Mouse (Mus musculus) forebrain, embryonic 16.5 days (tissue): ENCODE data around the gene Ezh1. TPM values are rescaled to one million over a fixed set of nuclear protein-coding genes. Genes with fewer than 3 reads are reported as not detected.
A peak's percentile ranks its signal among the peaks of the same experiment; 100 is the strongest.
"Not testable (repeated sequence)": the region's sequence is repeated elsewhere in the genome, so short reads cannot be mapped to it uniquely, and the experiment has no call there.

ENCODE experiments used
- ATAC-seq: fragments of 200-750 bp; cut with Nextera tagmentation; 2 replicates; pipeline ENCODE4 v1.8.0; 2017; ENCODE audit warnings: mild to moderate bottlenecking, moderate library complexity
- H3K27ac ChIP-seq: fragments of 300-500 bp; sonication (generic); 2 replicates; pipeline ENCODE4 v1.5.1; 2014; ENCODE audit warnings: low read length, control low read depth
- H3K27me3 ChIP-seq: fragments of 300-500 bp; sonication (generic); replicated peaks from 2 replicates; pipeline ENCODE4 v1.6.1; 2014; ENCODE audit warnings: low read length; ENCODE audit not compliant: control insufficient read depth, insufficient read depth
- H3K36me3 ChIP-seq: fragments of 300-500 bp; sonication (generic); 2 replicates; pipeline ENCODE4 v1.6.1; 2014; ENCODE audit not compliant: control insufficient read depth, insufficient read depth
- H3K4me1 ChIP-seq: fragments of 300-500 bp; sonication (generic); replicated peaks from 2 replicates; pipeline ENCODE4 v1.6.1; 2014; ENCODE audit warnings: low read length; ENCODE audit not compliant: control insufficient read depth, insufficient read depth
- H3K4me2 ChIP-seq: fragments of 300-500 bp; sonication (generic); 2 replicates; pipeline ENCODE4 v1.6.1; 2014; ENCODE audit warnings: mild to moderate bottlenecking, low read length, control low read depth
- H3K4me3 ChIP-seq: fragments of 300-500 bp; sonication (generic); replicated peaks from 2 replicates; pipeline ENCODE4 v1.5.1; 2014; ENCODE audit warnings: mild to moderate bottlenecking, low read length, control low read depth
- H3K9ac ChIP-seq: fragments of 300-500 bp; sonication (generic); replicated peaks from 2 replicates; pipeline ENCODE4 v1.6.1; 2014; ENCODE audit warnings: low read depth, low read length, control low read depth
- H3K9me3 ChIP-seq: fragments of 300-500 bp; sonication (generic); 2 replicates; pipeline ENCODE4 v1.6.1; 2016; ENCODE audit warnings: low read length; ENCODE audit not compliant: control insufficient read depth
- WGBS: fragments of 180-500 bp; shearing (Covaris S2); extraction: QIAGEN DNeasy Blood & Tissue Kit; methylation state at CpG from one replicate; pipeline ENCODE4 v1.1.7; 2014; 5-methylcytosine and 5-hydroxymethylcytosine counted together
- polyA plus RNA-seq: library from polyadenylated mRNA; unstranded; fragments of >200 nt; fragmentation: Nextera tagmentation; extraction: Ambion mirVana; gene quantifications from 2 replicates; pipeline ENCODE4 v1.2.1, GENCODE M21; 2015

Gene Ezh1
- polyA plus RNA-seq, 1 experiment from 2014 or later = 27.0 TPM

DNA sequence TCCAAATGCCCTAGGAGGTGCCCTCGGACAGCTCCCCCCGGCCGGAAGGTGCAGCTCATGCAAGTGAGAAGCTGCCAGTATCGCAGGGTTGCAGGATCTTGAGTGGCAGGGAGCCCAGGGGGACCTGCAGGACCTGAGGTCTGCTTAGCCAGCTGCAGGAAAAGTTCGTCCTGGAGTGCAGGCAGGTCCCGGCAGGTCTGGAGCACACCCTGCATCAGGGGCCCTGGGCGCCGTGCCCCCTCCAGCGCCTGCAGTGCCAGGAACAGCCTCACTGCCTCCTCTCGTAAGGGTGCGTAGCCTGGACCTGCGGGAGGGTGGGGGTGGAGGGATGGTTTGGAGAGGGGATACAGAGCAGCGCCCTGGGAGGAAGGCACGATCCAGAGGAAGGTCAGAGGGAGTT, 59.9 kb downstream of the Ezh1 start:
- no peak for ATAC-seq
- peaks cover 2% of the 10 kb centered on the region; the same call in 1 of the 2 replicates for H3K36me3 ChIP-seq
- H3K27me3 ChIP-seq = peaks cover 53% of the 10 kb centered on the region
- H3K27ac ChIP-seq = no peak overlapping the region
- peaks cover 27% of the 10 kb centered on the region for H3K4me1 ChIP-seq
- H3K9ac ChIP-seq = no peak overlapping the region
- H3K4me3 ChIP-seq = no peak overlapping the region
- H3K9me3 ChIP-seq = no peaks in the 10 kb centered on the region
- H3K4me2 ChIP-seq = no peak overlapping the region
- 49% methylated on average over 14 of the region's 14 CpGs for WGBS

DNA sequence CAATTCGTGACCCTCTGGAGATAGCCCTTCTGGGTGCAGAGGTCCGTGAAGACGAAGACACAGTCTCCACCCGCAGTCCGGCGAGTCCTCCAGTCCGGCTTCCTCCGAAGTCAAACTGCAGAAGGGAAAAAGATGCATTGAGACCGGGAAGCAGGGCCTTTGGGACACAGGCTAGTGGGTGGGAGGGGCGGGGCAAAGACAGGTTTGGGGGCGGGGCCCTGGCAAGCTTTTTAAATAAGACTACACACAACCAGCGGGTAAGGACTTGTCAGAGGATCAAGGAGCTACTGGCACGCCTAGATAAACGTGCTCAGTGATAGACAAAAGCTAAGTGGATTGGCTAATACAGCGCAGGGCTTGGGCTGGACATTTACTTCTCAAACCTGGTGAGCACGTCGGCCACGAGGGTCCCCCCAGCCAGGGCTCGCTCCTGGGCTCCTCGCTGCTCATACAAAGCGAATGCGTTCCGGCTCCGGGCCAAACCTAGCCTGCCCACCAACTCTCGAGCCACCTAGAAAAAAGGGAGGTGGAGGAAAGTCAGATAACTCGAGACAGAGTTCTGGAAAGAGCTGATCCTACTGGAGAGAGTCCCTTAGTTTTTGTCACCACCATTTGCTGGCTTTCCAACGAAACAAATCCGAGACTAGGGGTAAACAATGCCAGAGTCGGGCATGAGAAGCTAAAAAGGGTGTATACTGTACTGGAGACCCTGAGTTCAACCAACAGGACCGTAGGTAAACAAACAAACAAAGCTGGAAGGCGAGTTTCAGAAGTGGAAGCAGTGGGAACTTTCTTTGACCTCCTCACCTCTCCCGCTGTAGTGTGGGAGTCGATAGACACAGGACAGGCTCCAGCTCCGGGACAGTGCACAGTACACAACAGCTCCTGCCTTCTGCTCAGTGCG, 61.3 kb downstream of the Ezh1 start:
- Histone ChIP-seq H3K36me3 (peaks cover 2% of the 10 kb centered on the region; the same call in 1 of the 2 replicates), H3K27ac (no peak overlapping the region), H3K4me1 (peaks cover 17% of the 10 kb centered on the region), H3K27me3 (peaks cover 48% of the 10 kb centered on the region), H3K4me3 (no peak overlapping the region), H3K4me2 (no peak overlapping the region), H3K9ac (0 out of 2 replicates have a peak overlapping the region, but pooled peaks have one; percentile 10), H3K9me3 (no peaks in the 10 kb centered on the region)
- ATAC-seq = no peak
- 28% methylated on average over 35 of the region's 35 CpGs for WGBS

DNA sequence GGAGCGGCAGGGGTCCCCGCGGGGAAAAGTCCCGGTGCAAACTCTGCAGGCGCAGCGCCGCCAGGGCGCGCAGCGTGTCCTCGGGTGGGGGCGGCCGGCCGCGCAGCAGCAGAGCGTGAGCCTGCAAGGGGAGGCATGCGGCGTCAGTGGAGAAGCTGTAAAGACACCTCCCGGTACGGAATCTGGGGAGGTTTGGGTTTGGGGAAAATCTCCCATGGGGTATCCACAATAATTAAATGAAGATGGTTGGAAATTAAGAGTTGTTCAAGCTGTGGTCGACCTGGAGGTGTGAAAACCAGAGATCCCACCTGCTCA, 62.0 kb downstream of the Ezh1 start:
- WGBS = 18% methylated on average over 21 of the region's 21 CpGs
- peaks cover 48% of the 10 kb centered on the region for H3K27me3 ChIP-seq
- H3K4me2 ChIP-seq = peak overlapping the region; percentile 43
- no peak overlapping the region for H3K27ac ChIP-seq
- H3K4me3 ChIP-seq = peak overlapping the region; percentile 13
- 0 out of 2 replicates have a peak overlapping the region, but pooled peaks have one; percentile 10 for H3K9ac ChIP-seq
- peaks cover 11% of the 10 kb centered on the region for H3K4me1 ChIP-seq
- no peaks in the 10 kb centered on the region for H3K9me3 ChIP-seq
- H3K36me3 ChIP-seq = peaks cover 2% of the 10 kb centered on the region; the same call in 1 of the 2 replicates
- ATAC-seq = no peak

DNA sequence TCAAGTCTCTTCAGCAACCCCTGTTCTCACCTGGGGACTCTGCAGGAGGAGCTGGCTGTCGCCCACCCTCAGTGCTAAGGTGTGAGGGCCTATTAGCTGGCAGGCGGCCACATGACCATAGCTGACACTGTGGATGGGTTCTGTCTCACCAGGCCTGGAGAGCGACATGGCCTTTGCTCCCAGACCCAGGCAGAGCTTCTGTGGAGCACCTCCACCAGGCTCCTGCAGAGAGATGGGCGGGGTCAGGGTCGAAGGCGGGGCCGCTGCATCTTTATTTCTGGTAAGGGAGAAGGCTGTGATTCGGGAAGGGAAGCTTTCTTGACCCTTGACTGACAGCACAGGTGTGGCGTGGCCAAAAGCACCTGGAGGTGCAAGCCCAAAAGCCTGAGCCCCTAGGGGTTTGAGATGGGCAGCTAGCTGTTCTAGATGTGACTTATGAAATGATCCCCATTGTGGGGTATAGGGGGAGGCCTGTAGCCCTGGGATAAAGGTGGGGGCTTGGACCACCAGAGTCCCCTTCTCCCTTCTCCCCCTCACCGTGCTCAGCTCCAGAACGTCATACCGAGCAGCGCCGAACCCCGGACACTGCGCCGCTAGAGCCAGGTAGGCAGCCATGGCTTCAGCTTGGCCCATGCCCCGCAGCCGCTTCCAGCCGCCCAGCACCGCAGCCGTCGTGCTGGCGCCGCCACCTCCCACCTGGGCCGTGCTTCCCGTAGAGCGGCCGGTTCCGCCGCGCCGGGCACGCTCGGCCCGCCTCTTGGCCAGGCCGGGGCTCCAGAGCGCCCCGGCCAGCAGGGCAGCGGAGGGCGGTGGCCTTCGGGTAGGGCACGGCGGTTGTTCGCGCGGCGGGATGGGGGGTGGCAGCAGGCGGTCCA, 62.5 kb downstream of the Ezh1 start:
- Histone ChIP-seq H3K4me3 (peak overlapping the region; percentile 13), H3K4me2 (peak overlapping the region; percentile 43), H3K9ac (0 out of 2 replicates have a peak overlapping the region, but pooled peaks have one; percentile 10), H3K36me3 (peaks cover 2% of the 10 kb centered on the region; the same call in 1 of the 2 replicates), H3K4me1 (peaks cover 11% of the 10 kb centered on the region), H3K27ac (no peak overlapping the region), H3K27me3 (peaks cover 48% of the 10 kb centered on the region), H3K9me3 (no peaks in the 10 kb centered on the region)
- 18% methylated on average over 49 of the region's 49 CpGs for WGBS
- no peak for ATAC-seq

DNA sequence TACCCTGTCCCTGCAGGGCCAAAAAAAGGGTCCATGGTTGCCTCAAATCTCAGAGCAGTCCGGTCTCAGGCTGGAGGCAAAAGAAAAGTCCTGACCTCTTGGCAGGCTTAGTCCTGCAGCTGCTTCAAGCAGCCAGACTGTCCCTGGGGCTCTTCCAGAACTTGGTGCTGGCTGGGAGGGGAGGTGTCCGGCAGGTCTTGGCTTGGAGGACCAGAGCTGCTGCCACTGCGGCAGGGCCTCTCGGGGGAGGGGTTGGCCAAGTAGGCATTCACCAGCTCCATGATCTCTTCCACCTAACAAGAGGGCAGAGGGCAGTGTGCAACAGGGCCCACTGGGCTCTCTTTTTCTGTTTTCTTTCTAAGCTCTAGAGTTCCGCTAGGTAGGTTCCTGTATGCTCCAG, 63.5 kb downstream of the Ezh1 start:
- Histone ChIP-seq H3K4me3 (no peak overlapping the region), H3K27ac (no peak overlapping the region), H3K36me3 (peaks cover 2% of the 10 kb centered on the region; the same call in 1 of the 2 replicates), H3K9me3 (no peaks in the 10 kb centered on the region), H3K4me1 (peaks cover 11% of the 10 kb centered on the region), H3K27me3 (peaks cover 43% of the 10 kb centered on the region), H3K9ac (no peak overlapping the region), H3K4me2 (no peak overlapping the region)
- ATAC-seq = no peak
- 48% methylated on average over 5 of the region's 5 CpGs for WGBS

DNA sequence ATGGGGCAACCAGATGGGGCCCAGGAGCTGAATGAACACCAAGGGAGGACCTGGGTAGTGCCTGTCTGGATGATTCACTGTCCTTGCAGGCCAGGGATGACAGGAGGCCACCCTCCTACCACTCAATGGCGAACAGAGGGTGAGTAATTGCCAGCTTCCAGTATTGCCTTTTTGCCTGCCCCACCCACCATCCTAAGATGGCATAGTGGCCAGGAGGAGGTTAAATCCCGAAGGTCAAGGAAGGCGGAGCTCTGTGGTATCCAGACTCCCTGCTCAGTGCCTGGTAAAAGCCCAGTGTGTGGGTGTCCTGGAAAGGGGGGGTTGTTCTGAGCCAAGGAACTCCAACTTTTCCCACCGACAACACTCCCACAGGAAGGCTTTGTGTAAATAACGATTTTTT, 64.0 kb downstream of the Ezh1 start:
- Histone ChIP-seq H3K36me3 (peaks cover 2% of the 10 kb centered on the region; the same call in 1 of the 2 replicates), H3K27ac (no peak overlapping the region), H3K9ac (no peak overlapping the region), H3K4me1 (peaks cover 11% of the 10 kb centered on the region), H3K27me3 (peaks cover 39% of the 10 kb centered on the region), H3K4me3 (no peak overlapping the region), H3K4me2 (no peak overlapping the region), H3K9me3 (no peaks in the 10 kb centered on the region)
- ATAC-seq = no peak
- 60% methylated on average over 5 of the region's 5 CpGs for WGBS

DNA sequence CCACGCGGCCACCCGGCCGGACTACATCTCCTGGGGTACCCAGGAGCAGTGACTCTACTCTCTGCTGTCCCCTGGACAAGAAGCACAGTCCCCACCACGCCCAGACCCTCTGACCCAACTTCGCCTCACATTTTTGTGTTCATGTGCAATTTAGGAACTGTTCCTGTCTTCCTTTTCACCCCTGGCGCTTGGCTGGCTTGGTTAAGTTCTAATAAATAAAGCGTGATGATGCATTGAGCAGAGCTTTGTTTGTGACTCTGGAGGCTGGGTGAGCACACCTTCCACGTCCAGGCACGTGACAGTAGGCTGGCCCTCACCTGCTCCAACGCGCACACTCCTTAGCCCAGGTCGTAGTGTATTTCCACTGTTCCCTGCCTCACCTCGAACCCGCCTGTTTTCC, 64.7 kb downstream of the Ezh1 start:
- H3K4me1 ChIP-seq = peaks cover 12% of the 10 kb centered on the region
- no peaks in the 10 kb centered on the region for H3K9me3 ChIP-seq
- no peak overlapping the region for H3K9ac ChIP-seq
- H3K27ac ChIP-seq = no peak overlapping the region
- 90% methylated on average over 15 of the region's 15 CpGs for WGBS
- no peak overlapping the region for H3K4me2 ChIP-seq
- no peaks in the 10 kb centered on the region for H3K36me3 ChIP-seq
- H3K4me3 ChIP-seq = no peak overlapping the region
- ATAC-seq = no peak
- peaks cover 33% of the 10 kb centered on the region for H3K27me3 ChIP-seq

DNA sequence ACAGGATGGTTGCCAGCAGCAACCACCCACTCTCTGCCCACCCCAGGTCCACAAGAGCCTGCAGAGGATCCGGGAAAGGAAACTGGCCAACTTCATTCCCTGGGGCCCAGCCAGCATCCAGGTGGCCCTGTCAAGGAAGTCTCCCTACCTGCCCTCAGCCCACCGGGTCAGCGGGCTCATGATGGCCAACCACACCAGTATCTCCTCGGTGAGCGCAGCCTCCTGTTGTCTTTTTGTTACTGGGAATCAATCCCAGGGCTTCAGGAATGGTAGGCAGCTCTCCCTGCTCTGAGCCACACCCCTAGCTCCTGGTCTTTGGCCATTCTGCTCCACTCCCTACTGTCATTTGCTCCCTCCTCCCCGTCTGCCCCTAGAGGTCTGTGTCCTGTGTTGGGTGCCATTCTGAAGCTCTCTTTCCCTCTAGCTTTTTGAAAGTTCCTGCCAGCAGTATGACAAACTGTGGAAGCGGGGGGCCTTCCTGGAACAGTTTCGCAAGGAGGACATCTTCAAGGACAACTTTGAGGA, 65.2 kb downstream of the Ezh1 start:
- H3K4me2 ChIP-seq, H3K4me3 ChIP-seq, H3K27ac ChIP-seq, H3K9me3 ChIP-seq, H3K36me3 ChIP-seq, ATAC-seq, H3K9ac ChIP-seq: not testable (repeated sequence)
- Histone ChIP-seq H3K4me1 (peaks cover 17% of the 10 kb centered on the region), H3K27me3 (peaks cover 28% of the 10 kb centered on the region)
- 87% methylated on average over 6 of the region's 8 CpGs for WGBS

DNA sequence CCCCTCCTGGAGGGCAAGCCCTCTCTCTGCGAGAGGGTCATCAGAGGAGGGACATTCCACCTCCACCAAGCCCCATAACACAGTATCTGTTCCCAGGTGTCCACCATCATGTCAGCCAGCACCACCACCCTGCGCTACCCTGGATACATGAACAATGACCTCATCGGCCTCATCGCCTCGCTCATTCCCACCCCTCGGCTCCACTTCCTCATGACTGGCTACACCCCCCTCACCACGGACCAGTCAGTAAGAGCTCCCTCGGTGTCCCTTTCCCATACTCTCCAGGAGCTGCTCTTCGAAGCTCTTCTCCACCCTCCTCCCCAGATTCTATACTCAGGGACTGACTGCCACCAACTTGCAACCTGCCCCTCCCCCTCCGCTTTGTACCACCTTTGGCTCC, 66.1 kb downstream of the Ezh1 start:
- not testable (repeated sequence) for H3K4me3 ChIP-seq, H3K9ac ChIP-seq, H3K4me2 ChIP-seq, H3K9me3 ChIP-seq, H3K36me3 ChIP-seq, H3K27ac ChIP-seq, ATAC-seq
- WGBS = 79% methylated on average over 8 of the region's 10 CpGs
- Histone ChIP-seq H3K27me3 (peaks cover 19% of the 10 kb centered on the region), H3K4me1 (peaks cover 25% of the 10 kb centered on the region)
